Mouse (Mus musculus) lung, postnatal 0 days (tissue): Measurements from ENCODE around the gene Cyp2j8.

Experiments
- CTCF ChIP-seq: IDR thresholded peaks from 2 replicates; pipeline ENCODE4 v1.5.1; 2016; ENCODE audit warnings: antibody characterized with exemption, mild to moderate bottlenecking
- EP300 ChIP-seq: IDR thresholded peaks from 2 replicates; pipeline ENCODE4 v1.6.1; 2016; ENCODE audit warnings: antibody characterized with exemption, mild to moderate bottlenecking, control low read depth

DNA sequence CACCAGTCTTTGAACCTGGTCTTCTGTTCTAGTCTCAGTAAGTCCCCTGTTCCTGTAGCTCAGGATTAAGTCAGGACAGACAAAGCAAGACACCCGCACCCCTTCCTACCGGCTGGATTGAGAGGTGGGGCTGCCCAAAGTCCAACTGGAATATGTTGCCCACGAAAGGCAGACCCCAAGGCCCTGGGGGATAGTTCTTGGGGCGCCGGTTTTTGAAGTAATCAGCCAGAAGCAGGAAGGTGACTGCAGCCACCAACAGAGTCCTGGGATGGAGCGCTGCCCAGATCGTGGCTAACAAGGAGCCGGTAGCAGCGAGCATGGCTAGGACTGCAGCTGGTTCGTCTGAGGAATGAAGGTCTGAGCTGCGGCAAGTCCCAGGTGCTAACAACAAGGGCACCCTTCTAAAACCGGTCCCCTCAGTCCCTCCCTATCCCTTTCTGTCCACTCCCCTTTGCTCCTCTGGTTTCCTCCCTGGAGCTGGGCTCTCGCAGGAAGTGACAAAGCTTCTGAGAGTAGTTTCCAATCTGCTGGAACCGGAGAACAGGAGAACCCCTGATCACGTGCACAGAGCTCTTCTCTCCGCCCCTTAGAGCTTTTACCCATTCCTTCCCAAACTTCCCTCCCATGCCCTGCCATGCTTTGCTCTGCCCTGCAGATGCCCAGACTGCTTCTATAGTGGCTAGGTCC, 46.1 kb upstream of the Cyp2j8 start, which contains the start of gene Cyp2j6:
- TF ChIP-seq CTCF = no peak
- no peak for TF ChIP-seq EP300
